Mouse (Mus musculus) retina, adult 2 months (tissue): ENCODE measurements around the gene Zik1.

ENCODE experiments used
- DNase-seq: peaks from one replicate; pipeline ENCODE4 v3.0.0-alpha.2; 2012; ENCODE audit warnings: low read depth, low spot score

Zik1 gene

DNA sequence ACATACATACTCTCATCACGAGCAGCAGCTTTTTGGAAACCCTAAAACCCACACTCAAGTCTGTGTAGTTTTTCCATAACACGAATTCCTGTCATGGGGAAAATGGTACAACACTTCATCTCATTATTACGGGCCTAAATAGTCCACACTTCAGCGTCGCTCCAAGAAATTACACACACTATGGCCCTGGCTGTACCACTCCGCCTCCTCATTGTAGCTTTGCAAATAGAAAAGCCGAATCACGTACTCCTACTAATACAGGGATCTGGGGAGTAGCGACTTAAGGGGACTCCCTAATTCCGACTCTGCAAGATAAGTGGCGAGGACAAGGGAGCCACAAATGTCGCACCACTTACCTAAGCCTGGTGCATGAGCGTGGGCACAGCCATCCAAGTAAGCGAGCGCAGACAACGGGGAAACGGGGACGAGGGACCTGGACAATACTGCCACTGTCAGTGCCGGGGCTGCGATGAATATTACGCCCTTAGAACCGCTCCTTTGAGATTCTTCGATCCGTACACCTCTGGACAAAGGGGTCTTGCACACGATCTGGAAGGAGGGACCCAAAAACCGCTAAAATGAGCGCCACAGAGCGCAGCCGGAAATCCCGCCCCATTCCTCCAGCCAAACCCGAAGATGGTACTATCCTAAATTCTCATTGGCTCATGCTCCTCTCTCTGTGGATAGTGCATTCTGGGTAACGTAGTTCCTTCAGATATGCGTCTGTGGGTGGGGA lies at the start of gene Zik1:
Gene Zik1, minus strand, starts transcription at position 609 of the 736 bp plus-strand sequence.
- DNase-seq = peak; percentile 36

DNA sequence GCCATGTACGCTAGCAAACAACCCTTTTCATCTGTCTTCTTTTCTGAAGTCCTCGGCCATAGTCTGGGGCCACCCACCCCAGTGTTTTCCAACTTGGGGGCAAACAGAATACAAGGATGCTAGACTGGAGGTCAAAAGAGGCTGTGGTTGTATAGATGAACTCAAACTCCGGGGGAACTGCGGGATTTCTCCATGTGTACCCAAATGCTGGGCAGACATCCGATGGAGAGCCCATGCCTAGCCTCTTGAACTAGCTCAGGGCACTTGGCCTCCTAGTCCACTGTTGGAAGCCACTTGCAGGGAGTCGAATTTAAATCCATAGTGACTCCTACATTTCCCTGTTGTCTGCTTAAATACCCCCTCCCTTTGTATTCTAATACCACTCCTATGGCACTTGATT lies 384 bp upstream of the Zik1 start:
- DNase-seq = no peak

DNA sequence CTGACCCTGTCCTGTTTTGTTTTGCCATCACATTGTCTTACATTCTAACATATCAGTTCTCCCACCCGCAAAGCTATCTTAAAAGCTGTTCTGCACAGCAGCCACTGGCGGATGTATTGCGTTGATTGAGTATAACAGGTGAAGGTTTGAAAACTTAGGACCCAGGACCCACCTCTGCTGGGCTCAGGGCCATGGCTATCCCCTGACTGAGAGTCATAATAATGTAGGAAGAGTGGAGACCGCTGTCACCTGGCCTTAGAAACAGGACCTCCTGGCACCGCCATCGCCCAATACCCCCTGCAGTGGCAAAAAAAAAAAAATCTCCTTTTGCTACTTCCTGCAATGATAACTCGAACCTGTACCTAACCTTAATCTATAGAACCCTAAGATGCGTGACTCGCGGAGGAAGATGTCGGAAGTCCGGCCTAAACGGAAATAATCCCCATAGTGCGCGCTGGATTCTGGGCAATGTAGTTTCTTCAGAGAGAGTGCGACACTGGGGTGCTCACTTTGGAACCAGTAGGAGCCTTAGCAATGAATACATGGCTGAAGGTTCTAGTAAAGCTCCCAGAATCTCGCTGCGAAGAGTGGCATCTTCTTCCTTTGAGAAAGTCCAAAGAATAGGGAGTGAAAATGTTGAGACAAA lies 14.5 kb downstream of the Zik1 start:
- DNase-seq = no peak

DNA sequence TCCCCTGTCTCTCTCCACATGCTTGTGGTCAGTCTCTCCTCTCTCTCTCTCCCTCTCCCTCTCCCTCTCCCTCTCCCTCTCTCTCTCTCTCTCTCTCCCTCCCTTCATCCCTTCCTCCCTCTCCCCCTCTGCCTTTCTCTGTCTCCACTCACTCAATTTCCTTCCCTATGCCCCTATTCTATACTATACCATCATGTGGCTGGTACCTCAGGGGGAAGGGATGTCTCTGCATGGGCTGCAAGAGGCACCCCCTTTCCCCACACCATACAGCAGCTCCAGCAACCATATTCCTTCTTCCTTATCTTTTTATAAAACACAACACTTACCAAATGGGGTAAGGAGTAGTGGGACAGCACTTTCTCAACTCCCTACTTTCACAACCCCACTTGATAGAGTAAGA lies 15.4 kb downstream of the Zik1 start:
- no peak for DNase-seq

DNA sequence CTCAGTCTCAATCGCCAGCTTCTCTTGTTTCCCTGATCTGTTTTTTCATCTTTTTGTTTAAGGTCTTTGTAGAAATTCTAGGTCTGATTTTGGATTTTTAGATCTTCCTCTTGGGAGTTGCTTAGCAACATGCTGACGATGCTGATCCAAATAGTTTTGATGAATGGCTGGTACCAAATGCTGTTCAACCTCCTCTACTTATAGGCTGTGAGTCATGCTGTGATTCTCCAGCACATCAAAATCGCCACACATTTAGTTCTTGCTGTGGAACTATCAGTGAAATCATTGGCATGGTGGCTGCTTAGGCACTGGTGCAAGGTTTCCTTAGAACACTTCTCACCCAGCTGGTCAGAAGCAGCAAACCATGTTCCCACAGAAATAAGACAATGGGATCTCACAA lies 37.0 kb downstream of the Zik1 start:
- no peak for DNase-seq

DNA sequence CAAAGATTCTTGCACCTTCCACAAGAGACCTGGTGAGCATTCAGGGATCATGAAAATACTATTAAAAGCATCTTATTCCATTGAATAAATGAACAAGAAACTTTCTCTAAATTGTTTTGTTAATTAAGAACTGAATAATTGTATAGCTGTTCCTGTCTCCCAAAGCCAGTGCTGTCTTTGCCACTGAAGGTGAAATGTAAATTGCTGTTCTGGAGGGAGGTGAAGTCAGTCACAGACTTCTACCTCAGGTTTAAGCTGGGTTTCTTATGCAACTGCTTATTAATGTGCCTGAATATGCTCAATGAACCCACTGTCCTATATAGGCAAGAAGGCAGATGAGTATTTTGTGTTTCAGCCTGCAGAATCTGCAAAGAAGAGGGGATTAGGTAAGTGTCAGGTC lies 52.2 kb downstream of the Zik1 start, which contains the start of gene Vmn1r67:
Gene Vmn1r67, plus strand, starts transcription at position 301 of the 400 bp plus-strand sequence.
- DNase-seq = no peak
